Mouse (Mus musculus) erythroblast, adult 5-6 weeks (primary cell): ENCODE measurements around the gene Spa17. TPM values are rescaled to one million over a fixed set of nuclear protein-coding genes. Genes with fewer than 3 reads are reported as not detected.

Source experiments
- ATAC-seq: replicated peaks from 2 replicates; pipeline ENCODE4 v1.8.0; 2016; ENCODE audit warnings: moderate number of reproducible peaks, mild to moderate bottlenecking, moderate TSS enrichment, inconsistent platforms; ENCODE audit not compliant: poor library complexity, low FRiP score, severe bottlenecking
- total RNA-seq, 2 experiments: library from RNA; stranded (forward) in 1 of 2; stranded (reverse) in 1 of 2; fragments of 150-400 nt in 1 of 2; fragments of 200-764, 138-1000 nt in 1 of 2; gene quantifications; 2 replicates each; pipeline versions ENCODE4 v1.2.3 to v1.2.4; 2015 to 2017; ENCODE audit warnings: low replicate concordance in 2 of 2

The Spa17 gene
- total RNA-seq (2015; ENCODE audit: low replicate concordance) (not detected in 2 replicates), total RNA-seq (2017; ENCODE audit: low replicate concordance) (1.4 TPM in 1 of 2 replicates, not detected in the other)

DNA sequence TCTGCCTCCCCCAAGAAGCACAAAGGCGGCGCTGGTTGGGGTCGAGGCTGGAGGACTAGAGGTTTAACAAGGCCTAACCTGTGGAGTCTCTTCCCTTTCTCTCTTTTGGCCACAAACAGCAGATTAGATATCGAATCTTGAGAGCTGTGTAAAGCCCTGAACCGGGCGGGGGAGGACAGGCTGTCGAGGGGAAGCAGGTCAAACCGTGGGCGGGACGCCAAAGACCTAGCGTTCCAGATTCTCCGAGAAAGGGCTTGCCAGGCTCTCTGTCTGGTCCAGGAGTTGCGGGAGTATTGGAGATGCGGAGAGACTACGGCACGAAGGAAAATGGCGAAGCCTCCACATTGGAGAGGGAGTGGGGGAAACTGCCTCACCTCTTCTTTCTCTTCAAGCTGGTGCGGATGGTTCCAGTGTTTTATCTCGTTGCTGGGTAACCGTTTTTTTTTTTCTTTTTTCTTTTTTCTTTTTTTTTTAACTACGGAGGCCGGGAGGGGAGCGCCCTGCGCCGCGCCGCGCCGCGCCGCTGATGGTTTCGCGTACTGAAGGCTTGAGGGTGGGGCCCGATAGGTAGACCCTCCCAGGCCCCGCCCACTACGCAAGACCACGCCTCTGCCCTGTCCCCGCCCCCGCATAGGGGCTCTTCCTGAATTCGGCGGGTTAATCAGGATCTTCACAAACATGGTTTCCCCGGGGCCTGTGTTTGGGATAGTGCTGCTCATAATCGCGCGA lies at the start of gene Spa17:
TSS of gene Spa17 (minus strand) at position 541 of the 729 bp plus-strand sequence.
- ATAC-seq, result peak; percentile 92

DNA sequence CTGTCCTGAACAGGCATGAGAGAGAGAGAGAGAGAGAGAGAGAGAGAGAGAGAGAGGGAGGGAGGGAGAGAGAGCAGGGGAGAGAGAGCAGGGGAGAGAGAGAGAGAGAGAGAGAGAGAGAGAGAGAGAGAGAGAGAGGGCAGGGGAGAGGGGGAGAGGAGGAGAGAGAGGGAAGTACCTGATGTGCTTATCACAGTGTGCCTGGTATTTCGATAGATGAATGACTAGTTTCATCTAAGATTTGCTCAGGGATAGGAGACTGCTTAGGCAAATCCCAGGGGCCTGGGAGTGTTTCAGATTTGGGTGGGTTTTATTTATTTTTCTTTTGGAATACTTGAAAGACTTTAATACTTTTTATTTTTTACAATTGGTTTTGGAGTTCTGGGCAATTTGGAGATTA lies 49.7 kb upstream of the Spa17 start:
- no peak for ATAC-seq

DNA sequence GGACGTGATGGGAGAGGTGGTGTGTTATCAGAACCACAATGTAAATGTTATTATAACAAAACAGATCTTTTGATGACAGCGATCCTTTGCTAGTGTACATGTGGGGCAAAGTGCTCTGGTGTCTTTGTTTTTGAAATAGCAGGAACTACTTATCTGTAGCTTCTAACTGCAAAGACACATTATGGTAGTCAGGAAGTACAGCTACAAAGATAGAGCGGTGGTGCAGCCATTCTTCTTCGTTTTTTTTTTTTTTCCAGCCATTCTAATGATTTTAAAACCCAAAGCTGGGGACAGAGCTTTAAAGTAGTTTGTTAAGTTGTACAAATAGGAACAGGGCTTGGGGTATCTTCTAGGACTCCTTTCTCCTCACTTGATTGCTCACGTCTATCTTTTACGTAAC lies 45.9 kb upstream of the Spa17 start:
- ATAC-seq, result no peak

GRCm38 (mm10) chr9:37656931-37657481 lies 43.5 kb upstream of the Spa17 start, which contains the start of gene Tbrg1:
Gene Tbrg1, minus strand, starts transcription at chr9:37657312.
- peak; percentile 87 for ATAC-seq

DNA sequence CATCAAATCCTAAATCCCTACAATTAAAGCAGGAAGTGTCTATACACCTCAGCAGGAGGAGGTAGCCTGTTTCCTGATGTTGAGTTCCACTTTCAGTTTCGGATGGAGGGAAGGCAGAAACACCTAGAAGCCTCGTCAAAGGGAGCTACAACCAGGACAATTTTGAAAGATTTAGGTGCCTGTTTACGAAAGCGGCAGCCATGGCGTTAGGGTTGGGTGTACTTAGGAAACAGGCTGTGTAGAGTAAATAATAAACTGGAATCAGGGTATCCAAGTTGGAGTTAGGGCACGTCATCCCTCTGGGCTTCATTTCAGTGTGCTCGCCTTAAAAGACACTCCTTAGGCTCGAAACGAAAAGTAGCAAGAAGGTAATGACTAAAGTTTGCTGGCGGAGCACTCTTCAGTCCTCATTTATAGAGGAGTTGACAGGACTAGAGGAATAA lies 42.9 kb upstream of the Spa17 start:
- ATAC-seq, result peak; percentile 49

DNA sequence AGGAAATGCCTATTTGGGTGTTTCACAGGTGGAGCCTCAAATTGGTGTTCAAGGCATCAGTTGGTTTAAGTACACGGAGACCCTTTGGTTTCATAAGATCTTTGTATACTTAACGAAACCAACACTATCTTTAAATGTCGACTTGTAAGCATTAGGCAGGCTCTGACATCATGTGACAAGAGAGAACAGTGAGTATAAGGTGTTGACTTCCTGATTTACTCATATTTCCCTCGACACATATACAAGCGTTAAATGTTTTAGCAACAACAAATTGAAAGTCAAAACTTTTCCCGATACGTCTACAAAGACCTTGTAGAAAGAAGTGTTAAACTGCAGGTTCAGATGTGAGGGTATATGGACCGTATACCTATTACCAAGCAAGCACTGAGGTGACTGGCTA lies 42.4 kb upstream of the Spa17 start:
- peak; percentile 12; the same call in 1 of the 2 replicates for ATAC-seq

DNA sequence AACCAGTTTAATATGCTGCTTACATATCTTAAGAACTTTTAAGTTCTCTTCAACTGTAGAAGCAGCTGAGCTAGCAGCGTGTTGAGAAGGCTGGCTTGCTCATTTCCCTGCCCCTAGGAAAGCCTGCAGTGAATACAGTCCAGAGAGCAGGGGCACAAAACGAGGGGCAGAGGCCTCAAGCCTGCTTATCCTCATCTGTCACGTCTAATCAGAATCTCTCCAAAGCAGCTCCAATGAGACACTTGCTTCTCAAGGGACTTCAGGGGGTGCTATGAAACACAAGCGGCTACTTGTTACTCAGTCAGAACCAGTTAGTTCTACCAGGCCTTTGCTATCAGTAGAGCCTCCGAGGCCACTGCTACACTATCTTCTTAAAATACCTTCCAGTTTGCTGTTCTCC lies 40.3 kb upstream of the Spa17 start:
- no peak for ATAC-seq

DNA sequence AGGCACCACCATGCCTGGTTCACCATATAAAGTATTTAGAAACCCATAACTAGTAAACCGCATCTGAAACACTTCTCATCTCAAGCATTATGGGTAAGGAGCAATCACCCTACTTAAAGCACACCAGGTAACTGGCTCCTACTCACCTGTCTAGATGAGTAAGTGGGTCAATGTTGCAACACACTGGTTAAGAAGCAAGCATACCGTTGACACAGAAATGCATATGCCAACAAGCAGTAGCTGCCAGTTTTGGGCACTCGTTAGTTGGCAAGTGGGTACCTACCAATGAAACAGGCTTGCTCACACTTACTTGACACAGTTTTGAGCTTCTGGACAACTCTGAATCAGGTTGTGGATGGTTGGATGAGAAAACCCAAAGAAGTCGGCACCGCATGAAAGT lies 37.1 kb upstream of the Spa17 start:
- no peak for ATAC-seq

DNA sequence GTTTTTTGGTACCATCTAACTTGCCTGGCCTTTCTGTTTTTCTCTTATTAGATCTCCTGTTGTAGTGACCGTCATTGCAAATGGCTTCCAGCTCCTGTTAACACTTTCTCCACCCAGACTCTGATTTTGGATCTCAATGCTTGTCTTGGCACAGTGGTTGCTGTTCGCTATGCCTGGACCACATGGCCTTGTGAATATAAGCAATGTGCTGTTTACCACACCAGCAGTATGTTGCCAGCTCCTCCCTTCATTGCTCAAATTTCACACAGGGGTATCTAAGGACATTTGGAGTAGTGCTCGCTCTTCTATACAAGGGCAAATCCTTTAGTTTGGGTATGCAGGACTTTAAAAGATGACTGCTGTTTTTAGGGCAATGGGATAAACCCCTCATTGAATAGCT lies 32.7 kb upstream of the Spa17 start:
- ATAC-seq, result no peak

GRCm38 (mm10) chr9:37638721-37639120 lies 25.2 kb upstream of the Spa17 start:
- ATAC-seq, result no peak

GRCm38 (mm10) chr9:37636800-37637542 lies 23.4 kb upstream of the Spa17 start:
- ATAC-seq, result no peak

GRCm38 (mm10) chr9:37636335-37636734 lies 22.8 kb upstream of the Spa17 start:
- ATAC-seq, result peak; percentile 75; the same call in 1 of the 2 replicates

DNA sequence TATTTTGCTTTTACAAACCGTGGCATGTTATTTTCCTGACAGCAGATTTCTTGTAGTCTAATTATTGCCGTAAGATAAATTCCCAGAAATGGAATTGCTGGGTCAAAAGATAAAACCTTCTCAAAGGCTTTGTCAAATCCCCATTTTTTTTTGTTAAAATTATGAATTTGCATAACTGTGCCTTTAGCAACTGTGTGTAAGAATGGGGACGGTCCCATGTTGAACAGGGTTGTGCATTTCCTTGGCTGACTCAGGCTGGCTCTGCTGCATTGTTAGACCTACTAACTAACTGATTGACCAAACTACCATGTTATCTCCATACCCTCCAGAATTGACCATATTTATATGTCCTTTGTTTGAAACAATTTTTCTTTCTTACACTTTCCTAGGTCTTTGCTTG lies 20.7 kb upstream of the Spa17 start:
- no peak for ATAC-seq

GRCm38 (mm10) chr9:37632305-37632704 lies 18.8 kb upstream of the Spa17 start:
- no peak for ATAC-seq

GRCm38 (mm10) chr9:37629941-37630340 lies 16.4 kb upstream of the Spa17 start:
- ATAC-seq, result no peak

DNA sequence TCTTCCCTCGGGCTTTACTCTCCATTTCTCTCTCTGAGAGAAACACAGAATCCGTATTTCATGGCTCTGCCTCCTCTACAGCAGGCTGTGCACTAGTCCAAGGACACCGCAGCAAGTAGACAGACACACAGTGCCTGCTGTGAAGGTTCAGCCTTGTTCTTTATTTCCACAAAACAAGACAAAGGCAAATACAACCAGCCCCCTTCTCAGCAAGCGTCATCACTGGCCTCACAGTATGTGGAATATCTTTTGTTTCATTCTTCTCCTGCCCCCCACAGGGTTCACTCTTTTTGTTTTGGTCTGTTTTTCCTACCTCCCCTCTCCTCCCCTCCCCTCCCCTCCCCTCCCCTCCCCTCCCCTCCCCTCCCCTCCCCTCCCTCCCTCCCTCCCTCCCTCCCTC lies 15.1 kb upstream of the Spa17 start:
- no peak for ATAC-seq

- no peak for ATAC-seq
Measured at GRCm38 (mm10) chr9:37627263-37627662, 13.7 kb upstream of the Spa17 start.

DNA sequence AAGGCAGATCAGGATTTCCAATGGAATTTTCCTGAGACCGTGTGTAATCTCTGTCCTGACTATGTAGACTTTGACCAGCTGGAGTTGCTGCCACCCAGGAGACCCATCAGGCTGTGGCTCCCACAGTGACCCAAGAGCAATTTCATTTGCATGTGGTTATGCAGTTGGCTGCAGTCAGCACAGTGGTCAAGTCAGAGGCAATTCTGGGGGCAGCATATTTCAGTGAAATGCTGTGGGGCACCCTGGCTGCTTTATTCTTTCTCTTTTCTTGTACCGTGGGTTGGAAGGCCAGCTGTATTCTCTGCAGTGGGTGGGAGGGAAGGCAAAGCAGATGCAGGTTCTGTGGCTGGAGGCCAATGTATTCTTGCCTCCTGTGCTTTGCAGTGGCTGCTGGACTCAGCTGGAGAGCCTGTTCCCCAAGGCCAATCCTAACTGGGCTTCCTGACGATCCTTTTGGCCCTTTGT lies 12.6 kb upstream of the Spa17 start:
- ATAC-seq, result no peak

- ATAC-seq, result no peak
Measured at GRCm38 (mm10) chr9:37625641-37626040, 12.1 kb upstream of the Spa17 start.

GRCm38 (mm10) chr9:37625129-37625528 lies 11.6 kb upstream of the Spa17 start:
- no peak for ATAC-seq

- no peak for ATAC-seq
Measured at GRCm38 (mm10) chr9:37624502-37624901, 11.0 kb upstream of the Spa17 start.
